Mouse (Mus musculus): ENCODE measurements around the gene Ffar3.

GRCm38 (mm10) chr7:30846505-30847053 is 9.4 kb downstream of the Ffar3 start:
- TF ChIP-seq EP300 (IDR thresholded peaks at IDR 0.05; ENCODE audit: insufficient read depth, low read depth, low read length), result no peak
- no peak for TF ChIP-seq CTCF (IDR thresholded peaks at IDR 0.05; ENCODE audit: low read depth, low read length)

All from ES-Bruce4 (cell line).